Mouse (Mus musculus) stomach, adult 2 months (tissue): ENCODE results near the gene Ubb. TPM values are rescaled to one million over a fixed set of nuclear protein-coding genes. Genes with fewer than 3 reads are reported as not detected.

Experiments used
- polyA plus RNA-seq: library from polyadenylated mRNA; depleted of rRNA; stranded (reverse); fragments of >200 nt; gene quantifications from 2 replicates; pipeline ENCODE4 v1.2.3, GENCODE M21; 2012; rRNA removed

The Ubb gene
- 505 and 573 TPM in 2 replicates for polyA plus RNA-seq

GRCm38 (mm10) chr11:62550727-62551225, at the start of gene Ubb:
TSS of gene Ubb (plus strand) at chr11:62551171.

GRCm38 (mm10) chr11:62539089-62539890, 11.7 kb upstream of the Ubb start, which contains the start of gene Cenpv:
TSS of gene Cenpv (minus strand) at chr11:62539261.

DNA sequence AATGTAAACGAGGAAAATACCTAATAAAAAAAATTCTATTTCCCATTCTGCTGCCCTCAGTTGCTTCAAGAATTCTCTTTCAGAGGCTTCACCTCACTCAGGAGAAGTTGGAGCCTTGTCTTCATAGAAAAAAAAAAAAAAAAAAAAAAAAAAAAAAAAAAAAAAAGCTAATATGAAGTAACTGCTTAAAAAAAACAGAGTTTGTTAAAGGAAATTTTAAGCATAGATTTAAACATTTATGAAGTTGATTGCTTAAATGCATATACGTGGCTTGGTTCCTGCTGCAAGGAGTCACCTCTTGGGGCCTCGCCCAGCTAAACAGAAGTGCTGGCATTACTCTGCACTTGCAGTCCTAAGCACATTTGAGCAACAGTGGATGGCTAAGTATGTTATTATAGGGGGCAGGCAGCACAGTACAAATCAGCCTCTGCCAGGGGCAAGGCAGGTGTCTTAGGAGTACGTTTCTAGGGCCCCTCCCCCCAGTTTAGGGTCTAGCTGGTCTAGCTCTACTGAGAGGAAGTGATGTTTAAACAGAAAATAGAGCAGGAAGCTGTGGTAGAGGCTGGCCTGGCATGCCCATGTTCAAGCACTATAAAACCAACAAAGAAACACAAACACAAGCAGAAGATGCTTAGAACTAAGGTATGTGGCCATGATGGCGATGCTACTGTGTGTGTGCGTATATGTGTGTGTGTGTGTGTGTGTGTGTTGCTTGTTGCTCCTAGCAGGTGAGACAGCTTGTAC, 23.2 kb downstream of the Ubb start, which contains the start of gene Trpv2:
Gene Trpv2, plus strand, starts transcription at position 528 of the 744 bp plus-strand sequence.

Other genes with a start within 250 kb of the Ubb start
- gene Pigl, start 92.7 kb upstream of the Ubb start, polyA plus RNA-seq, result 1.4 and 1.8 TPM in 2 replicates
- 20.5 and 24.9 TPM in 2 replicates for gene Ncor1, start 92.6 kb upstream of the Ubb start, polyA plus RNA-seq
- 19.0 and 30.2 TPM in 2 replicates for gene Cenpv, start 11.9 kb upstream of the Ubb start, polyA plus RNA-seq
- gene Trpv2, start 23.3 kb downstream of the Ubb start, polyA plus RNA-seq, result 7.1 and 8.1 TPM in 2 replicates
- gene Lrrc75a, start 97.4 kb downstream of the Ubb start, polyA plus RNA-seq, result 14.8 and 19.3 TPM in 2 replicates
- gene Mmgt2, start 97.5 kb downstream of the Ubb start, polyA plus RNA-seq, result 12.0 and 30.3 TPM in 2 replicates
- gene Zfp287, start 180.7 kb downstream of the Ubb start, polyA plus RNA-seq, result 0.11 and 0.39 TPM in 2 replicates
- not detected in 2 replicates for gene Gm10428, start 201.9 kb downstream of the Ubb start, polyA plus RNA-seq
- 0.06 and 0.11 TPM in 2 replicates for gene Zfp286, start 238.3 kb downstream of the Ubb start, polyA plus RNA-seq